Mouse (Mus musculus): ENCODE measurements at regions not wholly inside any gene's neighbourhood (a gene's known extent, or its start where the extent isn't known, plus 50 kb on each side); places are given as distances from the start of the nearest gene placed in this dataset.

- no peak overlapping the region for H3K27ac ChIP-seq (ENCODE audit: insufficient read depth, low read depth, low read length)
- H3K4me1 ChIP-seq (ENCODE audit: control insufficient read depth, insufficient read depth, low read length): no peaks in the 10 kb centered on the region
- no peak for DNase-seq
- no peaks in the 10 kb centered on the region for H3K36me3 ChIP-seq (ENCODE audit: control insufficient read depth, insufficient read depth, low read length)
- H3K27me3 ChIP-seq (replicated peaks; ENCODE audit: control insufficient read depth, insufficient read depth, low read length): no peaks in the 10 kb centered on the region
- H3K4me3 ChIP-seq (ENCODE audit: insufficient read depth, low read depth, low read length): no peak overlapping the region
- TF ChIP-seq POLR2A (IDR thresholded peaks at IDR 0.05; ENCODE audit: low read depth, low read length): no peak
- no peak for TF ChIP-seq CTCF (conservative IDR thresholded peaks at IDR 0.05; ENCODE audit: insufficient read depth, insufficient read length, low read depth, low read length)
- WGBS: 94% methylated on average over 6 of the region's 6 CpGs
Measured at GRCm38 (mm10) chr4:9132356-9132755, 893.5 kb upstream of the Car8 start.

GRCm38 (mm10) chr4:9131610-9132009, 892.8 kb upstream of the Car8 start:
- Histone ChIP-seq H3K27ac (ENCODE audit: insufficient read depth, low read depth, low read length) (no peak overlapping the region), H3K4me3 (ENCODE audit: insufficient read depth, low read depth, low read length) (no peak overlapping the region), H3K4me1 (ENCODE audit: control insufficient read depth, insufficient read depth, low read length) (no peaks in the 10 kb centered on the region), H3K36me3 (ENCODE audit: control insufficient read depth, insufficient read depth, low read length) (no peaks in the 10 kb centered on the region), H3K27me3 (replicated peaks; ENCODE audit: control insufficient read depth, insufficient read depth, low read length) (no peaks in the 10 kb centered on the region)
- no peak for DNase-seq
- no peak for TF ChIP-seq CTCF (conservative IDR thresholded peaks at IDR 0.05; ENCODE audit: insufficient read depth, insufficient read length, low read depth, low read length)
- no peak for TF ChIP-seq POLR2A (IDR thresholded peaks at IDR 0.05; ENCODE audit: low read depth, low read length)
- WGBS: 72% methylated on average over 9 of the region's 9 CpGs

- no peak for TF ChIP-seq POLR2A (IDR thresholded peaks at IDR 0.05; ENCODE audit: low read depth, low read length)
- peak; percentile 71 for TF ChIP-seq CTCF (conservative IDR thresholded peaks at IDR 0.05; ENCODE audit: insufficient read depth, insufficient read length, low read depth, low read length)
- H3K27me3 ChIP-seq (replicated peaks; ENCODE audit: control insufficient read depth, insufficient read depth, low read length): no peaks in the 10 kb centered on the region
- no peak overlapping the region for H3K4me3 ChIP-seq (ENCODE audit: insufficient read depth, low read depth, low read length)
- H3K27ac ChIP-seq (ENCODE audit: insufficient read depth, low read depth, low read length): no peak overlapping the region
- no peaks in the 10 kb centered on the region for H3K4me1 ChIP-seq (ENCODE audit: control insufficient read depth, insufficient read depth, low read length)
- whole genome bisulfite sequencing: 47% methylated on average over 11 of the region's 11 CpGs
- no peaks in the 10 kb centered on the region for H3K36me3 ChIP-seq (ENCODE audit: control insufficient read depth, insufficient read depth, low read length)
- DNase-seq: peak; percentile 17
Measured at GRCm38 (mm10) chr4:9125236-9125963, 886.6 kb upstream of the Car8 start.

- no peak for DNase-seq
- no peak for TF ChIP-seq CTCF (conservative IDR thresholded peaks at IDR 0.05; ENCODE audit: insufficient read depth, insufficient read length, low read depth, low read length)
- TF ChIP-seq POLR2A (IDR thresholded peaks at IDR 0.05; ENCODE audit: low read depth, low read length): no peak
- H3K27me3 ChIP-seq (replicated peaks; ENCODE audit: control insufficient read depth, insufficient read depth, low read length): no peaks in the 10 kb centered on the region
- H3K4me3 ChIP-seq (ENCODE audit: insufficient read depth, low read depth, low read length): no peak overlapping the region
- no peaks in the 10 kb centered on the region for H3K36me3 ChIP-seq (ENCODE audit: control insufficient read depth, insufficient read depth, low read length)
- no peaks in the 10 kb centered on the region for H3K4me1 ChIP-seq (ENCODE audit: control insufficient read depth, insufficient read depth, low read length)
- 97% methylated on average over 4 of the region's 4 CpGs for WGBS
- no peak overlapping the region for H3K27ac ChIP-seq (ENCODE audit: insufficient read depth, low read depth, low read length)
Measured at GRCm38 (mm10) chr4:9124586-9125232, 885.9 kb upstream of the Car8 start.

- no peak overlapping the region for H3K27ac ChIP-seq (ENCODE audit: insufficient read depth, low read depth, low read length)
- TF ChIP-seq POLR2A (IDR thresholded peaks at IDR 0.05; ENCODE audit: low read depth, low read length): no peak
- TF ChIP-seq CTCF (conservative IDR thresholded peaks at IDR 0.05; ENCODE audit: insufficient read depth, insufficient read length, low read depth, low read length): no peak
- DNase-seq: no peak
- H3K4me3 ChIP-seq (ENCODE audit: insufficient read depth, low read depth, low read length): no peak overlapping the region
- H3K36me3 ChIP-seq (ENCODE audit: control insufficient read depth, insufficient read depth, low read length): no peaks in the 10 kb centered on the region
- H3K27me3 ChIP-seq (replicated peaks; ENCODE audit: control insufficient read depth, insufficient read depth, low read length): no peaks in the 10 kb centered on the region
- no peaks in the 10 kb centered on the region for H3K4me1 ChIP-seq (ENCODE audit: control insufficient read depth, insufficient read depth, low read length)
- WGBS: 40% methylated on average over 5 of the region's 5 CpGs
Measured at GRCm38 (mm10) chr4:9124109-9124508, 885.3 kb upstream of the Car8 start.

- no peak for DNase-seq
- Histone ChIP-seq H3K27ac (ENCODE audit: insufficient read depth, low read depth, low read length) (no peak overlapping the region), H3K27me3 (replicated peaks; ENCODE audit: control insufficient read depth, insufficient read depth, low read length) (no peaks in the 10 kb centered on the region), H3K4me1 (ENCODE audit: control insufficient read depth, insufficient read depth, low read length) (no peaks in the 10 kb centered on the region), H3K4me3 (ENCODE audit: insufficient read depth, low read depth, low read length) (no peak overlapping the region), H3K36me3 (ENCODE audit: control insufficient read depth, insufficient read depth, low read length) (no peaks in the 10 kb centered on the region)
- 62% methylated on average over 8 of the region's 9 CpGs for WGBS
- TF ChIP-seq POLR2A (IDR thresholded peaks at IDR 0.05; ENCODE audit: low read depth, low read length) (no peak), CTCF (conservative IDR thresholded peaks at IDR 0.05; ENCODE audit: insufficient read depth, insufficient read length, low read depth, low read length) (no peak)
Measured at GRCm38 (mm10) chr4:9123396-9124031, 884.7 kb upstream of the Car8 start.

- no peaks in the 10 kb centered on the region for H3K27me3 ChIP-seq (replicated peaks; ENCODE audit: control insufficient read depth, insufficient read depth, low read length)
- 77% methylated on average over 10 of the region's 10 CpGs for WGBS
- H3K4me3 ChIP-seq (ENCODE audit: insufficient read depth, low read depth, low read length): no peak overlapping the region
- no peaks in the 10 kb centered on the region for H3K4me1 ChIP-seq (ENCODE audit: control insufficient read depth, insufficient read depth, low read length)
- H3K36me3 ChIP-seq (ENCODE audit: control insufficient read depth, insufficient read depth, low read length): no peaks in the 10 kb centered on the region
- TF ChIP-seq CTCF (conservative IDR thresholded peaks at IDR 0.05; ENCODE audit: insufficient read depth, insufficient read length, low read depth, low read length): no peak
- TF ChIP-seq POLR2A (IDR thresholded peaks at IDR 0.05; ENCODE audit: low read depth, low read length): no peak
- H3K27ac ChIP-seq (ENCODE audit: insufficient read depth, low read depth, low read length): no peak overlapping the region
- no peak for DNase-seq
Measured at GRCm38 (mm10) chr4:9122639-9123286, 883.9 kb upstream of the Car8 start.

All from kidney, adult 2 months (tissue).